Mouse (Mus musculus) lung, adult 2 months (tissue): ENCODE results near the gene Rsad2. TPM values are rescaled to one million over a fixed set of nuclear protein-coding genes. Genes with fewer than 3 reads are reported as not detected.

Experiments
- DNase-seq: peaks from one replicate; pipeline ENCODE4 v3.0.0; 2022
- H3K4me1 ChIP-seq: fragments of 200-500 bp; 2 replicates; pipeline ENCODE4 v1.6.1; 2011; ENCODE audit warnings: low read length; ENCODE audit not compliant: control insufficient read depth, insufficient read depth
- H3K4me3 ChIP-seq: fragments of 200-500 bp; replicated peaks from 2 replicates; pipeline ENCODE3; 2011; ENCODE audit warnings: low read depth, mild to moderate bottlenecking, control low read depth, low read length; ENCODE audit errors: extremely low read depth
- CTCF ChIP-seq: fragments of 200-500 bp; IDR thresholded peaks from 2 replicates; pipeline ENCODE4 v1.5.1; 2011; ENCODE audit warnings: mild to moderate bottlenecking, low read length, control low read depth; ENCODE audit not compliant: insufficient read depth
- POLR2A ChIP-seq: fragments of 200-500 bp; IDR thresholded peaks from 2 replicates; pipeline ENCODE4 v1.6.1; 2011; ENCODE audit warnings: low read depth, mild to moderate bottlenecking, control low read depth, low read length, borderline replicate concordance; ENCODE audit errors: extremely low read depth
- WGBS: fragments of 180-500 bp; shearing (Covaris S2); methylation state at CpG from one replicate; pipeline ENCODE4 v1.1.7; 2018; 5-methylcytosine and 5-hydroxymethylcytosine counted together
- polyA plus RNA-seq: library from polyadenylated mRNA; depleted of rRNA; stranded (reverse); fragments of >200 nt; gene quantifications from 2 replicates; pipeline ENCODE4 v1.2.3, GENCODE M21; 2012

Rsad2 gene
- polyA plus RNA-seq, 1 experiment = 1.4 TPM

DNA sequence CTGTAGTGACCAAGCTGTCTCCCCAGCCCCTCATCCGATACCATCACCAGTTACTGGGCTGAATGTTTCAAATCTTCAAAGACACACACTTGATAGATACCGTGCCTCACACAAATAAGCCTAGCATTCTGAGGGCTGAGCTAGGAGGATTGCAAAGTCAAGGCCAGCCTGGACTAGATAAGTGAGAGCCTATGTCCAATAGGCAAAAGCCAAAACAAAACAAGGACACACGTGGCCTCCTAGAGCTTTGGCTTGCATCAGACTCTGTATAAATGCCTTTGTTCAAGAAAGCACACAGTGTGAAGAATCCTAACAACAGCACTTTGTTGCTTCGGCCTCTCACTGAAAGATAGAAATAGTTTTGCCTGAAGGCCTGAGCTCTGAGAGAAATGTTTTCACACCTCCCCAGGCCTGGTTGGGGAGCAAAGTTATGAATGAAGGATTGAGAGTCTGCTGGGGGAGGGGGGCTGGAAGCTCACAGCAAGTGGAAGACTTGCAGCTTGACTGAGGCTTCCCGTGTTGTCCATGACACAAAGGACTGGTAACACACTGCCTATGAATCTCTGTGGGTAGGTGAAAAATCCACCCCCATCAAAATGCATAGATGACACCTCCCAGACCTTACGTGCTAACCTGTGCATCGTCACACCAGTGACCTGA is 39.5 kb downstream of the Rsad2 start:
- 77% methylated on average over 7 of the region's 7 CpGs for WGBS

DNA sequence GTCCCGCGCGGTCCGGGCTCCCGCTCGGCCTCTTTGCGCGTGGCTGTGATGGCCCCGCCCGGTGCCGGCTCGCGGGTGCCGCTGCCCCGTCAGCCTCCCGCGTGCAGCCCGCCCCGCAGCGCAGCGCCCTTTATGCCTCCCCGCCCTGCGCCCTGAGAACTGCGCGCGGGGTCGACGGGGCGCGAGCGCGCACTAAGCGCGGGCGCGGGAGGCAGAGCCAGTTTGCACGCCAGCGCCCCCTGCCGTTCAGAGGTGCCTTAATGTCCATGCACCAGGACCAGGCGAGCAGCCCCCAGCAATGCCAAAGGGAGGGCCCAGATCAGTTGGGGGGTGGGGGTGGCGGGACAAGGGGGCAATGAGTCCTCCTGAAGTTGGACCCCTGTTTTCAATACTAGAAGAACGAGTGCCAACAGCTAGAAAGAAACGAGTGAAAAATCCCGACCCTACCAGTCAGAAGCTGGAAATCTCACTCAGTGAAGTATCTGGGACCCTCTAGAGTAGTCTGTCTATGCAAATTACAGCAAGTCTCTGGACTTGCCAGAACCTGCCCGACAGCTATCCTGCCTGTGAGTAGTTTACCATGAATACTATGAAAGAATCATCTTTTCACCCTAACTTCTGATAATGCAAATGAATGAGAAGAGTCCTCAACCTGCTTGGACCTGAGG is 41.0 kb downstream of the Rsad2 start, which contains the start of gene Rnf144a:
Gene Rnf144a, minus strand, starts transcription at position 151 of the 668 bp plus-strand sequence.
- 1% methylated on average over 43 of the region's 45 CpGs for WGBS
- TF ChIP-seq CTCF (peak; percentile 70), POLR2A (no peak)
- peak; percentile 92 for DNase-seq
- Histone ChIP-seq H3K4me1 (peaks cover 5% of the 10 kb centered on the region; the same call in 1 of the 2 replicates), H3K4me3 (peak within 1 kb of the TSS; percentile 80)

More for the DNA sequence above, 39.5 kb downstream of the Rsad2 start:
- DNase-seq = no peak
- H3K4me1 ChIP-seq = peaks cover 4% of the 10 kb centered on the region; the same call in 1 of the 2 replicates
- TF ChIP-seq POLR2A = no peak
- no peak for TF ChIP-seq CTCF
- no peak overlapping the region for H3K4me3 ChIP-seq

DNA sequence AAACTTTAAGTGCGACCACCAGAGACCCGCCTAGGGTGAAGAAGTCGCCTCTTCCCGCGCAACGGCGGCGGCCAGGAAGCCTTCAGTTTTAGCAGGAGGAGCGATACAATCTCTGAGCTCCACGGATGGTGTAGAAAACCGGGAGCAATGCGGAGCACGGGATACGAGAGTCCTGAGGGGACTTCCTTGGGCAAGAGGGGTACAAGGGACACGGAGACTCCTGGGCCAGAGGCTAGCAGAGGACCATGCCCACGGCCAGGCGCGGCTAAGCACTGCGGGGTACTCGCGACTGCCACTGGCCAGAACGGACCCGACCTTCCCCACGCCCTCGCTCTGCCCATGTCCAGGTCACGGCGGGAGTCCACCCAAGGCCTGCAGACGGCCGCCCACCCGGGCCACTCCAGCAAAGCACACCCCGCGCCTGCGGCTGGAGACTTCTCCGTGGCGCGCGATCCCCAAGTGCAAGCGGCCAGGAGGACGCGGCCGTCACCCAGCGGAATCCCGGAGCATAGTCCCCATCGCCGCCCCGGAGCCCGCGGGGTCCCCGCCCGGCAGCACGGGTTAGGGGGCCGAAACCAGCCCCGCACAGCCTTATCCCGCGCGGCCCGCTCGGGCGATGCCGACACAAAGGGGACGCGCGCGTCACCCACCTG is 41.7 kb downstream of the Rsad2 start:
- H3K4me1 ChIP-seq = peaks cover 9% of the 10 kb centered on the region; the same call in 1 of the 2 replicates
- peak overlapping the region; percentile 80 for H3K4me3 ChIP-seq
- TF ChIP-seq CTCF (no peak), POLR2A (no peak)
- WGBS = under 1% methylated on average over 64 of the region's 64 CpGs
- peak; percentile 47 for DNase-seq

DNA sequence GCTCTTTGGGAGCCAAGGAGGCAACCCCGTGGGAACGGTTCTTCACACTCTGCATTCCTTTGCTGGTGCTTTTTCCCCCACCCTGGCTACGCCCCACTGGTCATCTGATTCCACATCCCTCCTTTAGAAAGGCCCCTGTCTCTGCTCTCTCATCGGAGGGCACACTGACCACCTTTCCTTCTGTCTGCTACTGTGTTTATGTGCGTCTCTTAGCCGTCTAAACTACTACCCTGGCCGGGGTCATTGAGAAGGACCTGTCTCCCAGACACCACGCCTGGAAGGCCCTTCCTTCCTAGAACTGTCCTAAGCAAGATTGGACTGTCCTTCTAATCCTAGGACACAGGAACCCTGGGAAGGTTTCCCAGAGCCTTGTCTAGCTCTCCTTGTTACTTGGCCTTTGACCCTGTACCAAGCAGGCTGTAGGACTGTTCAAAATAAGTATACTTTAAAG is 42.3 kb downstream of the Rsad2 start:
- peaks cover 13% of the 10 kb centered on the region; the same call in 1 of the 2 replicates for H3K4me1 ChIP-seq
- 19% methylated on average over 8 of the region's 8 CpGs for WGBS
- TF ChIP-seq POLR2A (0 out of 2 replicates have a peak, but pooled peaks have one; percentile 20), CTCF (no peak)
- H3K4me3 ChIP-seq = peak overlapping the region; percentile 80
- DNase-seq = no peak

DNA sequence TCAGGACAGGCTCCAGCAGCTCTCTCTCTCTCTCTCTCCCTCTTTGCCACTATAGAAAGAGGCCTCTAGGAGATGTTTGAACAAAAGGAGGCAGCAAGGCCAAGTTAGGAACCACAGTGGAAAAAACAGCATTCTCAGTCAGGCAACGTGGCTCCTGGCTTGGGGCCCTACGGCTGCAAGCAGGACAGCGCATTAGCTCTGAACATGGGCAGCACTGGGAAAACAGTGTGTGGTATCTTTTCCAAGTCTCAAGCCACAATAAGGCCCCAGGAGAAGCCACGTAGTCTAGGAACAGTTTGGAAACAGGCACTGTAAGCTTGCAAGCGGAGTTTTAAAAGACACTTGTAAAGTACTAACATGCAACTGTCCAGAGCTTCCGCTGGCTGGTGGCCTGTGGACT is 43.5 kb downstream of the Rsad2 start:
- WGBS = 38% methylated on average over 6 of the region's 6 CpGs
- TF ChIP-seq CTCF (no peak), POLR2A (no peak)
- H3K4me1 ChIP-seq = peaks cover 20% of the 10 kb centered on the region
- H3K4me3 ChIP-seq = peak overlapping the region; percentile 45
- no peak for DNase-seq

DNA sequence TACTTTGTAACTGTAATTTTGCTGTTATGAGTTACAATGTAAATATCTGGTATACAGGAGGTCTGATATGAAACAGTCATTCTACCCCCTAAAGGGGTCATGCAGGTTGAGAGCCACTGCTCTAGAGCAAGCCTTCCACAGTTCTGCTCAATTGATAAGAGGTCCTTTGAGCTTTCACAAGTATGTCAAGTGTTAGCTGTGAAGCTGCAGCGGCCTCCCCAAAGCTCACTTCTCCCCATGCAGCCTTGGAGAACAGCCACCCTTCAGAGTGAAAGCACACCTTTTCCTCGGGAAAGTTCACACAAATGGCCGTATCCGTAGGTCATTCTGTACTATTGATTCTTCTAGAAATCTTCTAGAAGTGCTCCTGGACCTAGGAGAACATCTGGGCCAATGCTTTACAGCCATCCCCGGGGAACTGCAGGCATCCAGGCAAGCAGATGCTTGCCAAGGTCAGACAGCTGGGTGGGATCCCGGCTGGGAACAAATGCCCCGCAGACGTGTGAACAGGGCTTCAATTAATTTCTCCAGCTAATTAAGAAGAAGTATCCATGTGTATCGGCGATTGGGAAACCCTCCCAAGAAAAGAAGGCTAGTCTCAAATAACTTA is 44.3 kb downstream of the Rsad2 start:
- no peak for DNase-seq
- Histone ChIP-seq H3K4me1 (peaks cover 20% of the 10 kb centered on the region), H3K4me3 (peak overlapping the region; percentile 36)
- WGBS = 25% methylated on average over 10 of the region's 10 CpGs
- TF ChIP-seq POLR2A = no peak
- no peak for TF ChIP-seq CTCF

DNA sequence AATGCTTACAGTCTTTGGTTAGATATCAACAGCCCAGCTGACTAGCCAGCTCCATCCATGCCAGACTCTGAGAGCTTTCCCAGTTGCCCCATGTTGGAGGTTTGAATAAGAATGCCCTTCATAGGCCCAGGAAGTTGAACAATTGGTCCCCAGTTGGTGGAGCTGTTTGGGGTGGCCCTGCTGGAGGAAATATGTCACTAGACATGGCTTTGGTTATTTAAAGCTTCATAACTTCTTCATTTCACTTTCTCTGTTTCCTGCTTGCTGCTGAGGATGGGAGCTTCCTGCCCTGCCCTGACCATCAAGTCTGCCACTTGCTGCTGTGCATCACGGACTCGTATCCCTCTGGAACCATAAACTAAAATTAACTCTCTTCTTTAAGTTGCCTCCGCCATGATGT is 45.8 kb downstream of the Rsad2 start:
- Histone ChIP-seq H3K4me3 (no peak overlapping the region), H3K4me1 (peaks cover 26% of the 10 kb centered on the region)
- DNase-seq = no peak
- WGBS = 54% methylated on average over 3 of the region's 3 CpGs
- TF ChIP-seq CTCF = no peak
- no peak for TF ChIP-seq POLR2A

DNA sequence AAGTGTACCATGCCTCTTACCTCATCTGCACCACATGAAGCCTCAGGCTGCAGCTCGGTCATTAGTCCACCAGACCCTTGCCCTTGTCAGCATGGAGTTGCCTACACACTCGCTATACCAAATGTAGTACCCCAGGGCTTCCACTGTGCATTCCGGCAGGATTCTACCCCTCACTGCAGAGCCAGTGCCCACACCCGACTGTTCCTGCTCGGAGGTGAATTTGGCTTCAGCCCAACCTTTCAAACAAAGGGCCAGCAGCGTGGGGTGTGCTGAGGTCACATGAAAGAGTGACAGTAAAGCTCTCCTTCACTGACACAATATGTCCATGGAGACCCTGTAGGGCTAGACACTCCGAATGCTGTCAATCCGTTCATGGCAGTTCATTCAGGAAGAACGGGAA is 47.5 kb downstream of the Rsad2 start:
- H3K4me1 ChIP-seq = peaks cover 35% of the 10 kb centered on the region
- TF ChIP-seq POLR2A = no peak
- TF ChIP-seq CTCF = no peak

More for the DNA sequence above, 47.5 kb downstream of the Rsad2 start:
- WGBS = 46% methylated on average over 9 of the region's 9 CpGs
- H3K4me3 ChIP-seq = no peak overlapping the region
- no peak for DNase-seq
